Mouse (Mus musculus): ENCODE results near the gene Vps50.

The Vps50 gene

DNA sequence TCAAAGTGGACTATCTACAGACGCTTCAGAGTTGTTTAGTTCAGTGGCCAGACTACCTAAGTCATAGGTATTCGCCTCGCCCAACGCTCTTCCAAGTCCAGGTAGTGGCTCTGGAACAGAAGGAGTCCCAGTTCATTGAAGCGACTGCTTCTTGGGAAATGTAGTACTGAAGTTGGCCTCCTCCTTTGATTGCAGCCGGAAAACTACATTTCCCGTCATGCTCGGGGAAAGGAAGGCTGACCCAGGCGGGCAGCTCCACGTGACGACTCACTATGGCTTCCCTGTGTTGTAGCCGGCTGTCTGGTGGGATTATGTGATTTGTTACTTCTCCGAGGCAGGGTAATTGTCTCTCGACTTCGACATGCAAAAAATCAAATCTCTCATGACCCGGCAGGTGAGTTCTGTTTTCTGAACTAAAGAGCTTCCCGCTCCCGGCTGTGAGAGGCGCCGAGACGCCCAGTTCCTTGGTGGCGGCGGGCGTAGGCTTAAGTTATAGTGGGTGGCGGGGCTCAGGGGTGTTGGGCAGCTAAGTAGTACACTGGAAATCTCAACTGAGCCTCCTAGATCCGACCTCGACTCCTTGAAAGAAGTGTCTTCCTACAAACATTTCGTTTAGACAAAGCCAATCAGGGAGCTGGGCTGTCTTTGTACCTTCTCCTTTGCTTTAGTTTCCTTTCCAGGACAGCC lies at the start of gene Vps50, which contains the start of gene Hepacam2:
Gene Vps50 (plus strand): TSS at position 221 of the 687 bp plus-strand sequence.
Gene Hepacam2 (minus strand): TSS at position 137 of the 687 bp plus-strand sequence.
- in situ Hi-C loops (cut with MboI), result no loop called here

DNA sequence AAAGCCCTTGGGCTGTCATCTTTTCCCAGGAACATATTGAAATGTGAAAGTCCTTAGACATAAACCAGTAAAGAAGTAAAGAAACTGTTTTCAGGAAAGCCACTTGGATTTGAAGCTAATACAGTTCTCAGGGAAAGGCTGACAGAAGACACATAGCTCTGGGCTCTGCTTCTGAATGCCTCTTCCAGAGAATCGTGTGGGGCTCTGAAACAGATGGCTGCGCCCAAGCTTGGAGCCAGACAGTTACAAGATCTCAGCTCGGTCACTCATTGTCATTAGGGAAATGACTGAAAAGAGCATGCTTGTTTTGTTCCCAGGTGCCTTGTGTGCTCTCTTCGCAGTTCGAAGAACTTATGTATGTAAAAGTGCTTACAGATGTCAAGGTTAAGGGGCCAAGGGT lies 43.8 kb upstream of the Vps50 start:
- in situ Hi-C loops (cut with MboI), result no loop called here

DNA sequence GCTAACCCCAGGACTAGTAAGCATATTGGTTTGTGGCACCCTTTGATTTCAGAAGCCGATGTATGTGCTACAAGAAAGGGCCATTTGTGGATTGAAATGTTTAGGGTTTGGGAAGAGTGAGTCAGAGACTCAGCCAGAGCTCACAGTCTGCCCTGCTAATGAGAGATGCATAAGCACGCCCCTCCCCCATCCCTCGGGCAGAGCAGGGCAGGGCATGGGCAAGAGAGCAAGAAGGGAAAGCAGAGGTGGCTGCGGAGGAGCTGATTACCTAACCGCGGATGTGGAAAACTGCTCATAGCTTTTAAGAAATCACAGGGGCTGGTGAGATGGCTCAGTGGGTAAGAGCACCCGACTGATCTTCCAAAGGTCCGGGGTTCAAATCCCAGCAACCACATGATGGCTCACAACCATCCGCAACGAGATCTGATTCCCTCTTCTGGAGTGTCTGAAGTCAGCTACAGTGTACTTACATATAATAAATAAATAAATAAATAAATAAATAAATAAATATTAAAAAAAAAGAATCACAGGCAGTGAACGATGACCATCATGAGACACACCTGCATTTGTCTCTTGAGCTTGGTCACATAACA lies 42.1 kb upstream of the Vps50 start:
- in situ Hi-C loops (cut with MboI), result no loop called here

DNA sequence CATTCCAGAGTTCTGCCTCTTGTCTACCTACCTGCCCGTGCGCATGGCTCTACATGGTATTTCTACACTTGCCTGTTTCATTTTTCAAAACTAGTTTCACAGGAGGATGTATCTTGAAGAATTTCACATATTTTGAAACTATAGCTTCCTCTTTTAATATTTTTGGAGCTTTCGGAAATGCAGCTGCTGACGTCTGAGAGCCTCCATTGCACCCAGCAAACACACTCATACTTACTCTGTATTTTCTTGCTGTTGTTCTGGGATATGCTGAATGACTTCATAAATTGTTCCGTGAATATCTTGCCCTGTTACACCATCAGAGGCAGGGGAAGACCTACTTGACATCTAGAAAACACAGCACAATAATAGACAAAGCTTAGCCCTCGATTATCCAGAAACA lies 35.2 kb upstream of the Vps50 start:
- in situ Hi-C loops (cut with MboI), result no loop called here

DNA sequence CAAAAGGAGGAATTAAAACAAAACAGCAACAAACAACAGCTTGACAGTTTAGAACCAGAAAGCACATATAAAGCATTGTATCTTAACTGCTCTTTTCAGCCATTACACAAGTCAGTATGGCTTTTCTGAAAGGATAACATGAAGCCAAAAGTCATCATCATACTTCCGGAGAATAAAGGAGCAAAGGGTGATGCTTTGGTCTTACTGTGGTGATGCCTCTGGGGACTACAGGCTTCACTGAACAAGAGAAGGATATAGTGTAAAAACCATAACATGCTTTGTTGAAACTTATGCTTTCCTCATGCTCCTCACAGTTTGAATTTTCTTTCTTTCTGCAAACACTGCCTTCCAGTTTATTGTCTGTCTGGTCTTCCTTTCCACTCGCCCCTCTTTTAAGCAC lies 34.6 kb upstream of the Vps50 start:
- in situ Hi-C loops (cut with MboI), result no loop called here

DNA sequence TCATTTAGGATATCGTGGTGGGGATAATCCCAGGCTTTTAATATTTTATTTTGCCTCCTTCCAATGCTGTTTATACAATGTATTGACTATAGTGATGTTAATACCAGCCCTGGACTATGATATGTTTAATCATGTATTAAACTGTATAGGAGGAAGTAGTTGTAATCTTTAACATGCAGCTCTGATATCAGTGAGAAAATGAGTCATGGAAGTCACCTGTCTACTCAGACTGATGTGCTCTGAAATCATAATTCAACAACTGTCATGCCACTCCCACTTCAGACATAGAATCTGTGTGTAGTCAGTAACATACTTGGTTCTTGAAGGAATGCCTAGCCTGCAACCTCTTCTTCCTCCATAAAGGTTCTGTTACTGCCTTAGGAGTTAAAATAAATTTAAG lies 29.6 kb upstream of the Vps50 start:
- in situ Hi-C loops (cut with MboI), result no loop called here

DNA sequence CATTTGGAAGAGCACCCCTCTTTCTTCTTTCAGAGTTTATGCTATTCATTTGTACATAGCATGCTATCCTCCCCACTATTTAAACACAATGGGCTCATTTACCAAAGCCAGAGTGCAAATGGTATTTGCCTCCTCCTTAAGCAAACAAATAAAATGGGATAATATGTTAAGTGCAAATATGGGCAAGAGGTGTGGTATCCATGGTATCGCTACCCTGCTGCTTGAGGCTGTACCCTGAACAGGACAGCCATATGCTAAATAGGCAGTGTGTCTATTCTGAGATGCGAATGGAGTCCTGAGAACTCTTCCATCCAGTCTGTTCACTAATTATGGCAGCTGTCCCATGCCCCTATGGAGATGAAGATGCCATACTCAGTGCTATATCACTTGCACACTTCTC lies 27.5 kb upstream of the Vps50 start:
- in situ Hi-C loops (cut with MboI), result no loop called here

DNA sequence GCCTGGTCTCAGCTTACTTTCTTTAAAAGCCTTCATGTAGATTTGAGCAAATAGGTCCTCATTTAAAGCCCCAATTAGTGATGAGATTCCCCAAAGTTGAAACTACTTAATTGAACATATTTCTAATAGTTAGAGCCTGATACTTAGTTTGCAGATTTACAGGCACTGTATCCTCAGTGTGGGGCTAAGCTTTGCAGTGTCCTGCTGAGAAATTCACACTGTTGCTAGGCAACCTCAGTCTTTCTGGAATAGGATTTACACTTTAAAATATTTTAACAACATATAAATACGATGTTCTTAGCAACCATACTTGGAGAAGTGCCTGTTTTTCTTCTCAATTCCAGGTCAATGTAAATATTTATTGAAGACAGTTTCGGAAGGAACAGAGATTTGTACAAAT lies 21.9 kb upstream of the Vps50 start:
- in situ Hi-C loops (cut with MboI), result no loop called here

DNA sequence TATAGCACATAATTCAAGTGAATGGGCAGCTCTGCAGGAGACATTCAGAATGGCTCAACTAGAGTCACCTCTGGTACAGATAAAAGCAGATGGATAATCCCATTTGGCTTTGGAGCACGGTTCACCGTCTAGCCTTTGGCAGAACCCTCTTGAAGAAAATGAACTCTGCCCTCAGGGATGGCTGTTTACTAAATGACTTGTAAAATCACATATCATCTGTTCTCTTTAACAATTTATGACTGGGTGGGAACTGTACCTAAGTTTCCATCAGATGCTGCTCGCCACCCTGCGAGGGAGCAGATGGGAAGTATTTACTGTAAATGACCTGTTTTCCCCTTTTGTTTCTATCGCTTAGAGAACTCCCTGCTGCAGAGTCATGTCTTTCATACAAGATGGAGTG lies 18.3 kb upstream of the Vps50 start:
- in situ Hi-C loops (cut with MboI), result no loop called here

DNA sequence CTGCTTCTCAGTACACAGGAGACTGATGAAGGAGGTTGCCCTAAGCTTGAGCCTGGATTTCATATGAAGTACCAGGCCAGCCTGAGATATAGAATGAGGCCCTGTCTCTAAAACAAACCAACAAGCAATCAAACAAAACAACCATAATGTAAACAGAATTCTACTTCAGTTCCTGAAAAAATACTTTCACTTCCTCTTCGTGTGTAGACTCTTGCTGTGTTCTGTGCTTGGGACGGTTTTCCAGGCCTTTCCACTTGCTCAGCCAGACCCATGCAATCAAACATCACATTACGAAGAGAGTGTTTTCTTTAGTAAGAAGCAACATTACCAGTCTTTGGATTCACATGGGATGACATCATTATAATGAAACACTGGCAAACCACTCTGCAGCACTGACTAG lies 16.5 kb upstream of the Vps50 start:
- in situ Hi-C loops (cut with MboI), result no loop called here

DNA sequence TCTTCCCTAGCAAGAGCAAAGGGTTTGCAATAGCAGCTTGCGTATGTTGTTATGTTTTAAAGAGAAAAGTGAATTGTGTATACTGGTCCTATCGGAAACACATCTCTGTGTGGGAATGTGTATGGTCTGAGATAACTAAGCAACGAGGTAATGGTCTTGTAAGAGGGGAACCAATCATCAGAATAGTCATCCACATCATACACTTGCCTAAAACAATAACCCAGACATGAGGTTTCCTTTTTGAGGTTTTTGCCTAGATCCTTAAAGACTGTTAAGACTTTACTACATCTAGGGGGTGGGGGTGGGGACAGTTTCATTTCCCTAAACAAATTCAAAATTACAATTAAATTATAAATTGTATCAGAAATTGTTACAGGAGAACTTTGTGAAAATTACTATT lies 13.0 kb upstream of the Vps50 start:
- in situ Hi-C loops (cut with MboI), result no loop called here

DNA sequence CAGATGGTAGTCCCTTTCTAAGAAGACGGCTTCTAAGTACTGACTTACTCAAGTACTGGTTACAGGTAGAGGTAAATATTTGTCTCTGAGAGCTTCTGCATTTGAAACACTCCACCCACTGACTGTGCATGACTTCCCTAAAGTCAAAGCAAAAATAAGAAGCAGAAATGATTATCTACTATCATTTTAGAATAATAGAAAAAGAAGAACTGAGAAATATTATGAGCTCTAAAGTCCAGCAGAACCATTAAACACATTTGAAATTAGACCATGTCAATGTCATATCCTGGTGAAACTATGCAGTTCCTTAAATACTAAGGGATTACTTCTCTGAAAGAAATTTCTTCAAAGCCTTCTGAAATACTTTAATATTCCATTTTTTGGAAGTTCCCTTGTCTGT lies 10.8 kb upstream of the Vps50 start:
- in situ Hi-C loops (cut with MboI), result no loop called here

DNA sequence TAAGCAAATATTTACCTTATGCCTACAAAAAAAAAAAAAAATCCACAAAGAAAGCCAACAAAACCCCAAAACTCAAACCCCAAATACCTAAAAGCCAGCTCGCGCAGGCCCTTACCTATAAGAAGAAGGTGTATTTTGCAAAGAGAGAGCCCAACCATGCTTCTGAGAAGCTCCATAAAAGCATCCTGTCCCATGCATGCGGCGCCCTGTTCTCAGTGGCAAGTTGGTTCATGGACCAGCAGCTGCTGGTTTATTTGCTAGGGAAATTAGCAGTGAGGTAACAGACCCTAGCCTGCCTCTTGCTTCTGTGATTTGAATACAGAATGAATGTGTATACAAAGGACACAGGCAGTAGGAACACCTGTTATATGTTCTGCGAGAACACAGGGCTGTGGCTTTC lies 3.9 kb upstream of the Vps50 start:
- in situ Hi-C loops (cut with MboI), result no loop called here

DNA sequence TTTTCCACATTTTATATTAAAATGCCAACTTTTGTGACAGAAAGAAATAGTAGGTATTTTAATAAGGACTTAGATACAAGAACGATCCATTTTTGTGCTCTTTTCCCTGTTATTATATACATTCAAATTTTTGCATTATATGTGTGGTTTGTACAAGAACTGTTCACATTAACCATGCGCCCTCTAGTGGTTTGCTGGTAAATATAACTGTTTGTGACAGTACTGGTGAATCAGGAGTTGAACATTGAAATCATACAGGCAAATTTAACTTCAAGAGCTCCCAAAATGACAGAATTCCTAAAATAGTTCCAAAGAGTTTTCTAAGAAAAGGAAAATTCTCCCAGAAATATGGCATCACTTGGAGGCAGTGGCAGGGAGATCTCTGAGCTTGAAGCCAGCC lies 2.0 kb upstream of the Vps50 start:
- in situ Hi-C loops (cut with MboI), result no loop called here

DNA sequence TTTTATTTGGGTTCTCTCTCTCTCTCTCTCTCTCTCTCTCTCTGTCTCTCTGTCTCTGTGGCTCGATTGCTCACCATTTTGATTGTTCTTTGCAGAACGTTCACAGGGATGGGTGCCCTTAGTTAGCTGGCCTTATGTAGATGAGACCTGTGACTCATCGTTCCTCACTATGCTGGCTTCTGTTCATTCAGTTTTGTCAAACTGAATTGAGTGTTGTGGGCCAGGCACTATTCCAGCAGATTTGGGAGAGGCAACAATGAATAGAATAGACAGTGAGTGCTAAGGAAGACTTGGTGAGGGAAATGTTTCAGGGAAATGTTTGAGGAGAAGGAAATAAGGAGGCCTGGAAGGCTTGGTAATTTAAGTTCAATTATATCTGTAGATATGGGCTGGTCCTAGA lies 2.1 kb downstream of the Vps50 start:
- in situ Hi-C loops (cut with MboI), result loop anchor here (25.0 kb wide), 3 partner anchors 562 to 1887 kb away; partner anchors contain the start of gene Asb4

DNA sequence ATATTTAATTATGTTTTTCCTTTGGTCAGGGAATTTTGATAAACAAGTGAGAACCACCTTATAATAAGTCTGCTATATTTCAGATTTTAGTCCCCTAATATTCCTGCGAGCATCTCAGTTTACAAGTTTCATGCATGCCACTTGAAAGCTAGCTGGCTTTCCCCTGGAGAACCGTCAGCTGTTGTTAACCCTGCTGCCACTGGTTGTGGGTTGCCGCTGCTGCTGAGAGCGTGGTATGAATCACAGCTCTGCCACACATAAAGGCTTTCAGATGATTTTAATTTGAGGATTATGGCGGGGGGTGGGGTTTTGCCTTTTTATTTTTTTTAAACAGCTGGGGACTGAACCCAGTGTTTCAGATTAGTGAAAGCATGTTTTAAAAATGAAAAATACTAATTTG lies 7.1 kb downstream of the Vps50 start:
- in situ Hi-C loops (cut with MboI), result loop anchor here (25.0 kb wide), 3 partner anchors 557 to 1882 kb away; partner anchors contain the start of gene Asb4

DNA sequence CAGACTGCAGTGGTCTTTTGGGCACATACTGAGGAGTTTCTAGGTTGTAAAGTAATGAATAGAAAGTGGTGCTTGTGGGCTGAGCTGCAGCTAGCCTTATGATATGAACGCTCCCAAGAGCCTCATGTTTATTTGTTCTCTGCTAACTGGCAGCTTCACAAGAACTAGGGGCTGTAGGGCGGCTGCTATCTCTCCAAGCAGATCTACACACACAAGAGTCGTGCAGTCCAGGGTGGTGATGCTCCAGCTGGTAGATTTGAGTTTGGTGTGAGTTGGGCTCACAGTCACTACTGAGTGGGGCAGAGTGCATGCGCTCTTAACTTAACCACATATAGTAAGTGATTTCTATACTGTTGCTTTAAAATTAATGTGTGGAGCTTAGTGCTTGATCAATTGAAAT lies 8.9 kb downstream of the Vps50 start:
- in situ Hi-C loops (cut with MboI), result loop anchor here (25.0 kb wide), 3 partner anchors 555 to 1880 kb away; partner anchors contain the start of gene Asb4

DNA sequence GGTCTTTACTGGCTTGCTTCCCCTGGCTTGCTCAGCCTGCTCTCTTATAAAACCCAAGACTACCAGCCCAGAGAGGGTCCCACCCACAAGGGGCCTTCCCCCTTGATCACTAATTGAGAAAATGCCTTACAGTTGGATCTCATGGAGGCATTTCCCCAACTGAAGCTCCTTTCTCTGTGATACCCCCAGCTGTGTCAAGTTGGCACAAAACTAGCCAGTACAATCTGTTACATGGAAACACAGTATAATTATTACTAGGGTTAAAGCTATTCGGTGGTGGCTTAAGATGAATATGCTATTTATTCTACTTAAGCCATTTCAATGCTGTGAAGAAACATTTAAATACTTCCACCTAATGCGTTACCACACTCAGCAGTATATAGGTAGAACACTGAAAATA lies 10.0 kb downstream of the Vps50 start:
- in situ Hi-C loops (cut with MboI), result loop anchor here (25.0 kb wide), 3 partner anchors 554 to 1879 kb away; partner anchors contain the start of gene Asb4

DNA sequence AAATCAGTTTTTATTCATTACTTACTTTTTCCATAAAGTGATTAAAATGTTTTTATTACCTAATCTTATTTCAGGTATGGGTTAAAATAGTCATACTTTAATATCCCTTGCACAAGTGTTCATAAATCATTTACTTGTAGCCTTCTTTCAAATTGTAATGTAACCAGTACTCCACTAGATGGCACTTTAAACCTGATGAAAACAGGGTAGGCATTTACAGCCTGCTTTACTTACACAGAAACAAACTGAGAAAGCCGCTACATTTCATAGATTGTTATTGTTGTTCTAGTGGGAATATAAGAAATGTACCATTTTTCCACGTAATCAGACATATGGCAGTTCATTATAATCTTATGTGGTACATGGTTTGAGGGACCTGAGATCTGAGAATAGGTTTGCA lies 11.6 kb downstream of the Vps50 start:
- in situ Hi-C loops (cut with MboI), result loop anchor here (25.0 kb wide), 3 partner anchors 553 to 1878 kb away; partner anchors contain the start of gene Asb4

DNA sequence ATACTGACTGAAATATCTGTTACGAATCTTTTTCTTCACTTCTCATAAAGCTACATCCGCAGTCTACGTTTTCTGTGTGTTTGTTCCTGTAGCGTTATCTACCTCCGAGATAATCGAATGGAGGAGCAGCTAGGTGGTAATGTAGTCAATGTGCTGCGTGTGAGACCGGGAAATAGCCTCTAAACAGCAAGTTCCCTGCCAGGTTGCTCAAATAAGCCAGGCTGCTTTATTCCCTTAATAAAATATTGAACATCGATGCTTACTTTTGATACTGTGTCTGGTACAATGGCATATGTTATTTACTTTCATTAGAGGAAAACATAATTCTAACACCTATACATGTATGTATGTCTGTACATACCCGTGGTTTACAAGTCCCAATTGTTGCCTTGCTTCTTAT lies 12.9 kb downstream of the Vps50 start:
- in situ Hi-C loops (cut with MboI), result loop anchor here (25.0 kb wide), 3 partner anchors 551 to 1876 kb away; partner anchors contain the start of gene Asb4

DNA sequence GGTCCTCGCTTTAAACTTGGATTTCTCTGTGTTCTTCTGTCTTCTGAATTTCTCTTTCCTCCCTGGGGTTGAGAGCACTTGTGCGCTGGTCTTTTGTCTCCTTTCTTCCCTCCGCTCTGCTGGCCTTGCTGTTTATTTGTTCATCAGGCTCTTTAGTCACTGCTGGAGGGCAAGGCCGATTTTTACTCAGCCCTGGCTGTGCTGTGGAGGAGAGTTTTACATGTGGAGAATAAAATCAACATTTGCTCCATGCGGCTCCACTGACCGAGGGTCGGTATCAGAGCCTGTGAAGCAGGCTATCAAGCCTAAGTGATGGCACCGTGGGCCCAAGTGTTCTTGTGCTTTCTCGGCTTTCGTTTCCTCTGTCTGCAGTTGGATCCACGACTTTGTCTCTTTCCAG lies 13.4 kb downstream of the Vps50 start:
- in situ Hi-C loops (cut with MboI), result loop anchor here (25.0 kb wide), 3 partner anchors 551 to 1876 kb away; partner anchors contain the start of gene Asb4

DNA sequence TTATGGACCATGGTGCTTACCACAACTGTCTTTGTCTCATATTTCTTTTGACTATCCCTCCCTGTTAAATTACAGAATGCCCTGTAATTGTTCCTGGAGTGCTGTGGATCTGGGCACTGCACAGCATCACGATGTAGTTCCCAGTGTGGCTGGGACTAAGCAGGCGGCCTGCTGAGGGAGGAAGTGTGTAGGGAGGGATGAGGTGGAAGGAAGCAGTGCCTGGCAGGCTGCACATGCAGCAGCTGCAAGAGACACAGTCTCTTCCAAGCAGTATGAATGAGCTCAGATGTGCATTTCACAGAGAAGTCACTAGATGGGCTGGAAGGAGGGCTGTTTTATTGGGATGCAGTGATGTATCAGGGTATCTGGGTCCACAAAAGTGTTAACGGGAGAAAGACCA lies 14.4 kb downstream of the Vps50 start:
- in situ Hi-C loops (cut with MboI), result loop anchor here (25.0 kb wide), 3 partner anchors 550 to 1875 kb away; partner anchors contain the start of gene Asb4

DNA sequence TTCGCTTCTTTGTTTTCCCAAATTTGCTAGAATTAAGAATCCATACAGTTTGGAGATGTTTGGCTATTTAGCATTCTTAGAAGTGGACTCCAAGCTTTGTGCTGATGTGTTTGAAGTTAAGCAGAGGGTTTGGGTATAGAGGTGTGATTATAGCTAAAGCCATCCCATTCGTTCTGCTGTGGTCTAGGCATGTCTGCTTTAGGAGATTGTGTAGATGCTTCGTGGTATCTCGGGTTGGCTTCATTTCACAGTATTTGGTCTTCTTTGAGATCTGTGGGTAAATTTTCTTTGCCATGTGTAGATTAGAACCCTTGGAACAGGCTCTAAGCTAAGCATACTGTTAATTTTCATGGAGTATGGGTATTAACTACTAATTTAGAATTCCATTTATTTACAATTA lies 30.0 kb downstream of the Vps50 start:
- in situ Hi-C loops (cut with MboI), result no loop called here
